In genomic region chr17:78682351-78682750, GRCm38 (mm10) we compare ENCODE assay signal across 12 mouse cellular contexts.
"Had no signal": no experiment of that assay in that cellular context is flagged by ENCODE, and none has a peak within 500 bp of the region (broad histone marks: within the 10 kb centered on the region; RNA-seq: fewer than 3 reads in every experiment).

No protein-coding gene starts in this region.

- H3K4me1 ChIP-seq: liver, embryonic 13.5 days had no signal

- H3K4me3 ChIP-seq: left cerebral cortex, adult 2 months; liver, embryonic 13.5 days had no signal

- H3K36me3 ChIP-seq: liver, embryonic 13.5 days had no signal

- H3K9ac ChIP-seq: liver, embryonic 13.5 days had no signal

- DNase-seq: kidney, postnatal 14 days; kidney, postnatal 4 days; layer of hippocampus, adult 9-11 months; liver, embryonic 13.5 days; lung, adult 2 months; lung, postnatal 14 days; lung, postnatal 4 days; midbrain, embryonic 14.5 days; thymus, adult 18-20 months; thymus, postnatal 36 days had no signal

- H3K27me3 ChIP-seq: liver, embryonic 13.5 days had no signal

- H3K9me3 ChIP-seq: liver, embryonic 13.5 days had no signal

- H3K27ac ChIP-seq: liver, embryonic 13.5 days had no signal

- H3K4me2 ChIP-seq: liver, embryonic 13.5 days; midbrain, embryonic 11.5 days had no signal
